Mouse (Mus musculus) C2C12 (cell line): ENCODE results near the gene Tmem185b.

Source experiments
- CTCF ChIP-seq: IDR thresholded peaks from one replicate; pipeline ENCODE4 v1.5.1; 2011; ENCODE audit not compliant: control insufficient read depth, insufficient read depth, insufficient read length
- MAX ChIP-seq: IDR thresholded peaks from one replicate; pipeline ENCODE4 v1.6.1; 2011; ENCODE audit warnings: mild to moderate bottlenecking, control low read depth
- MYOD1 ChIP-seq: IDR thresholded peaks from one replicate; pipeline ENCODE4 v1.6.1; 2011; ENCODE audit warnings: low read depth; ENCODE audit not compliant: control insufficient read depth, insufficient read length
- USF1 ChIP-seq: IDR thresholded peaks from one replicate; pipeline ENCODE4 v1.6.1; 2011; ENCODE audit warnings: low read depth, mild to moderate bottlenecking, control low read depth, moderate library complexity

DNA sequence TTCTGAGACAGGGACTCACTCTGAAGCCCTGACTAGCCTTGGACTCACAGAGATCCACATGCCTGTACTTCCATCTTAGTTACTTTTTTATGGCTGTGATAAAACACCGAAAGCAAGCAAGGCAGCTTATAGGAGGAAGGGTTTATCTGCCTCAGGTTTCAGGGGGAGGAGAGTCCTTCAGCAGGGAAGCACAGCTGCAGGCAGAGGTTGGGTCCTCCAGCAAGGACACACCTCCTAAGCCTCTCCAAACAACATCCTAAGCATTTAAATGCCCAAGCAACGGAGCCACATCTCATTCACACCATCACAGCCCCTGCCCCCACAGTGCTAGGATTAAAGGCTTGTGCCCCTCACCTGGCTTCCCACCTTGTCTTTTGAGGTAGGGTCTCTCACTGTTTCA lies 40.1 kb upstream of the Tmem185b start:
- TF ChIP-seq CTCF (no peak), MYOD1 (no peak), MAX (no peak), USF1 (no peak)
